Mouse (Mus musculus) stomach, embryonic 14.5 days (tissue): ENCODE data around the gene Prx. TPM values are rescaled to one million over a fixed set of nuclear protein-coding genes. Genes with fewer than 3 reads are reported as not detected.

ENCODE experiments used
- ATAC-seq: fragments of 200-750 bp; cut with Nextera tagmentation; 2 replicates; pipeline ENCODE4 v1.8.0; 2017; ENCODE audit warnings: low read depth, moderate TSS enrichment; ENCODE audit not compliant: insufficient number of reproducible peaks, insufficient read depth, low FRiP score
- H3K27ac ChIP-seq: fragments of 300-500 bp; sonication (generic); 2 replicates; pipeline ENCODE4 v1.5.1; 2014; ENCODE audit warnings: mild to moderate bottlenecking, low read length, moderate library complexity, mixed read lengths
- H3K27me3 ChIP-seq: fragments of 300-500 bp; sonication (generic); 2 replicates; pipeline ENCODE4 v1.6.1; 2014; ENCODE audit warnings: low read length, control low read depth, mixed read lengths; ENCODE audit not compliant: control insufficient read depth, insufficient read depth
- H3K36me3 ChIP-seq: fragments of 300-500 bp; sonication (generic); 2 replicates; pipeline ENCODE4 v1.6.1; 2014; ENCODE audit warnings: mild to moderate bottlenecking, control low read depth, low read length, moderate library complexity, mixed read lengths; ENCODE audit not compliant: control insufficient read depth, insufficient read depth
- H3K4me1 ChIP-seq: fragments of 300-500 bp; sonication (generic); 2 replicates; pipeline ENCODE4 v1.6.1; 2014; ENCODE audit warnings: low read length, control low read depth, mixed read lengths; ENCODE audit not compliant: control insufficient read depth, insufficient read depth
- H3K4me2 ChIP-seq: fragments of 300-500 bp; sonication (generic); replicated peaks from 2 replicates; pipeline ENCODE4 v1.6.1; 2014; ENCODE audit warnings: low read depth, low read length, control low read depth
- H3K4me3 ChIP-seq: fragments of 300-500 bp; sonication (generic); 2 replicates; pipeline ENCODE4 v1.5.1; 2014; ENCODE audit warnings: low read depth, low read length, control low read depth
- H3K9ac ChIP-seq: fragments of 300-500 bp; sonication (generic); replicated peaks from 2 replicates; pipeline ENCODE4 v1.6.1; 2014; ENCODE audit warnings: low read depth, mild to moderate bottlenecking, control low read depth, low read length, moderate library complexity, mixed read lengths
- H3K9me3 ChIP-seq: fragments of 300-500 bp; sonication (generic); 2 replicates; pipeline ENCODE4 v1.6.1; 2016; ENCODE audit warnings: low read depth, low read length, control low read depth; ENCODE audit not compliant: control insufficient read depth
- WGBS: fragments of 180-500 bp; shearing (Covaris S2); extraction: QIAGEN DNeasy Blood & Tissue Kit; methylation state at CpG from one replicate; pipeline ENCODE4 v1.1.7; 2014; 5-methylcytosine and 5-hydroxymethylcytosine counted together
- polyA plus RNA-seq: library from polyadenylated mRNA; unstranded; fragments of >200 nt; fragmentation: Nextera tagmentation; extraction: Ambion mirVana; gene quantifications from 2 replicates; pipeline ENCODE4 v1.2.1, GENCODE M21; 2014

The Prx gene
- polyA plus RNA-seq = 1.4 and 1.5 TPM in 2 replicates

DNA sequence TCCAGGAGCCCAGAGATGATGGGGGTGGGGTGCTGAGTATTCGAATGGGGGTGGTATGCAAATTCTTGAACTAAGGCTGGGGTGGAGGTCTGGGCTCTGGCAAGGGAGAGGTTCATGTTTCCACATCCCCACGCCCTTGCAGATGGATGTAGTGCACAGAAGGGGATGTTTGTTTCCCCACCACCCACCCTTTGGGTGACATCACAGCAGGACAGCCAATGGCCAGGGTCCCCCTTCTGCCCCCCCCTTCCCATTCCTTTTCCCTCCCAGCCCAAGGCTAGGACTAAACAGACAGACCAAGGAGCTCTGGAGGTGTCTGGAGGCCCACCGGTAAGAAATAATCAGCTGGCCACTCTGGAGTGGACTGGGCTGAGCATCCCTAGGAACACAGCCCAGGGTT, at the start of gene Prx:
Gene Prx, plus strand, starts transcription at position 289 of the 400 bp plus-strand sequence.
- no peak within 1 kb of the TSS for H3K27ac ChIP-seq
- no peaks in the 10 kb centered on the region for H3K36me3 ChIP-seq
- no peaks in the 10 kb centered on the region for H3K27me3 ChIP-seq
- ATAC-seq = no peak
- no peaks in the 10 kb centered on the region for H3K4me1 ChIP-seq
- H3K9me3 ChIP-seq = no peaks in the 10 kb centered on the region
- WGBS = 36% methylated on average over 3 of the region's 3 CpGs
- H3K4me2 ChIP-seq = no peak within 1 kb of the TSS
- no peak within 1 kb of the TSS for H3K9ac ChIP-seq
- H3K4me3 ChIP-seq = no peak within 1 kb of the TSS

DNA sequence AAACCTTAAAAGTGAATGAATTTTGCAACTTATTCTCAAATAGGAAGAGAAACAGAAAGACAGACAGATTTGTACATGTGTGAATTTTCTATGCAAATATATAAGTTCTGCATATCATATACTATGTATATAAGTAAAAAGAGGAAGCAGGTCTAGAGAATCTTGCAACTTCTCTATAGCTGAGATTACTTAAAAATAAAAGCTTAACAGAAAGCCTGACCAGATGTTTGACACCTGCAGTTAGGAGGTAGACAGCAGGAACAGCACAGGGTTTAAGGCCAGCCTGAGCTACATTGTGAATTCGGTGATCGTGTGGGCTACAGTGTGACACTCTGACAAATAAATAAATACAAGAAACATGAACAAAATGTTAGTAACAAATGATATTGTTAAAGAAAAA, 47.8 kb upstream of the Prx start:
- ATAC-seq = no peak

DNA sequence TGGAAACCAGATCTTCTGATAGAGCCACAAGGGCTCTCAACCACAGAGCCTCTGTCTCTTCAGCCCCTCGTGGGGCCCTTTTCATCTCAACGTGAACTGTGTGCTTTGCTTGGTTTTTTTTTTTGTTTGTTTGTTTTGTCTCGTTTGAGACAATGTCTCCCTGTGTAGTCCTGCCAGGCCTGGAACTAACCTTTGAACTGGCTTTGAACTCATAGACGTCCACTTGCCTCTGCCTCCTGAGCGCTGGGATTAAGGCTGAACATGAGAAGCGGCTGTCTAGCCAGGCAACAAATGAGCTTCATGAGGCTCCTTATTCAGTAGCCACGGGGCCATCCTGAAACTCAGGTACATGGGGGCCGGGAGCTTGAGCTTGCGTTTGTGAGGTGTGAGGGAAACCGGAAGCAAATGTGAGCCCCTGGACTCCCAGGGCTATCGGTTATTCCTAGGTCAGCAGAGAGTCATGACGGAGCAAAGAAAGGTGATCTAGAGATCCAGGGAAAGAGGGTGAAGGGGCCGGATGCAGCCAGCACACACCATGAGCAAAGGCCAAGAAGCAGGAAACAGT, 46.8 kb upstream of the Prx start:
- H3K9ac ChIP-seq = no peak overlapping the region
- no peak for ATAC-seq

More for the DNA sequence above, 47.8 kb upstream of the Prx start:
- H3K27ac ChIP-seq = no peak overlapping the region
- H3K36me3 ChIP-seq = no peaks in the 10 kb centered on the region
- no peak overlapping the region for H3K9ac ChIP-seq
- H3K4me3 ChIP-seq = no peak overlapping the region
- H3K4me2 ChIP-seq = no peak overlapping the region
- H3K4me1 ChIP-seq = peaks cover 10% of the 10 kb centered on the region; the same call in 1 of the 2 replicates
- H3K27me3 ChIP-seq = 0 out of 2 replicates have a peak, but pooled peaks cover 5% of the 10 kb centered on the region
- 87% methylated on average over 2 of the region's 2 CpGs for WGBS
- H3K9me3 ChIP-seq = no peaks in the 10 kb centered on the region

DNA sequence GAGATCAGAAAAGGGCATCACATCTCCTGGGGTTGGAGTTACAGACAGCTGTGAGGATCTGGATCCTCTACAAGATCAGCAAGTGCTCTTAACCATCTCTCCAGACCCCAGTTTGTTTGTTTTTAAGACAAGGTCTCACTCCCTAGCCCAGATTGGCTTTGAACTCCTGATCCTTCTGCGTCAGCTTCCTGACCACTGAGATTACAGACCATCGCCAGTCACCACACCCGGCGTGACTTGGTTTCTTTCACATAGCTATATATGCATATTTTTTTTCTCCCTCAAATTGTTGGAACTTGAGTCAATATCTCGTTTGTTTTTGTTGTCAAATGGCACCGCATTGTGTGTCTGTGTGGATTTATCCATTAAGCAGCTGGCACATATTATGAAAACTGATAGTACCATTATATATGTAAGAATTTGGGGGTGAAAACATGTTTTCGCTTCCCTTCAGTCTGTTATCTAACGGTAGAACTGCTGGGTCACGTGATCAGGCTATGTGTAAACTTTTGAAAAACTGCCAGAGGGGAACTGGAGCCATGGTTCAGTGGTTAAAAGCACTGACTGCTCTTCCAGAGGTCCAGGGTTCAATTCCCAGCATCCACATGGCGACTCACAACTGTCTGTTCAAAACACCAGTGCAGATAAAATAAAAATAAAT, 44.5 kb upstream of the Prx start:
- 68% methylated on average over 10 of the region's 10 CpGs for WGBS
- H3K9me3 ChIP-seq = no peaks in the 10 kb centered on the region
- H3K4me3 ChIP-seq = no peak overlapping the region
- H3K36me3 ChIP-seq = no peaks in the 10 kb centered on the region
- no peaks in the 10 kb centered on the region for H3K27me3 ChIP-seq
- no peak; the same call in 1 of the 2 replicates for ATAC-seq
- H3K4me2 ChIP-seq = no peak overlapping the region
- H3K9ac ChIP-seq = no peak overlapping the region
- H3K4me1 ChIP-seq = no peaks in the 10 kb centered on the region
- no peak overlapping the region for H3K27ac ChIP-seq

More for the DNA sequence above, 46.8 kb upstream of the Prx start:
- no peaks in the 10 kb centered on the region for H3K27me3 ChIP-seq
- no peak overlapping the region for H3K27ac ChIP-seq
- H3K4me1 ChIP-seq = peaks cover 5% of the 10 kb centered on the region; the same call in 1 of the 2 replicates
- no peaks in the 10 kb centered on the region for H3K9me3 ChIP-seq
- no peaks in the 10 kb centered on the region for H3K36me3 ChIP-seq
- H3K4me2 ChIP-seq = no peak overlapping the region
- H3K4me3 ChIP-seq = no peak overlapping the region
- 57% methylated on average over 13 of the region's 13 CpGs for WGBS

DNA sequence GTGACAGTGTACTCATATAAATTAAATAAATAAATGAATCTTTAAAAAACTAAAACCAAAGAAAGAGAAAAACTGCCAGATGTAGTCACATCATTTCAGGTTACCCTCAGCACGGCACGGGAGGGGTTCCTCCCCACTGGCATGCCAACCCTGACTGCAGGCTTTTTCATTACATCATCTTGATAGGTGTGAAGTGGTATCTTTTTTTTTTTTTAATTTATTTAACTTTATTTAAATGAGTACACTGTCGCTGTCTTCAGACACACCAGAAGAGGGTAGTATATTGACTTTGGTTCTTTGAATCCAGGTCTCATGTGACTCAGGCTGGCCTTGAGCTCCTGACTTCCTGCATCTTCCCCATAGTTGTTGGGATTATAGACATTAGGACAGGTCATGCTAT, 43.9 kb upstream of the Prx start:
- no peak overlapping the region for H3K27ac ChIP-seq
- no peaks in the 10 kb centered on the region for H3K36me3 ChIP-seq
- H3K9me3 ChIP-seq = no peaks in the 10 kb centered on the region
- no peak overlapping the region for H3K4me2 ChIP-seq
- H3K4me1 ChIP-seq = no peaks in the 10 kb centered on the region
- H3K27me3 ChIP-seq = no peaks in the 10 kb centered on the region
- no peak for ATAC-seq
- whole genome bisulfite sequencing = 93% methylated on average over 3 of the region's 3 CpGs
- H3K9ac ChIP-seq = no peak overlapping the region
- H3K4me3 ChIP-seq = no peak overlapping the region

DNA sequence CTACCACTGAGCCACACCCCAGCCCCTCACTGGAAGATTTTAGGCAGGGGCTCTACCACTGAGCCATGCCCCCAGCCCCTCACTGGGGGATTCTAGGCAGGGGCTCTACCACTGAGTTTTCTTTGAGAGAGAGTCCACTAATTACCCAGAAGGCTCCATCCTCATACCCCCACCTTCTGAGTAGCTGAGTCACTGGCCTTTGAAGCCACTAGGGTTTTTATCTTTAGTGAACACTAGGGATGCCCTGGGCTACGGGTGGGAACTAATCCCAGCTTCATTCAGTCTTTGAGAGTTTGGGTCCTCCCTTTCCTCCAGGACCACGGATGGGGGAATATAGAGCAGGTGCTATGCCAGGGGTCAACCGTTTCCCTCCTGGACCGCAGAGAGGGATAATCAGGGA, 40.5 kb upstream of the Prx start:
- Histone ChIP-seq H3K4me1 (no peaks in the 10 kb centered on the region), H3K36me3 (no peaks in the 10 kb centered on the region; the same call in 1 of the 2 replicates), H3K9me3 (no peaks in the 10 kb centered on the region), H3K9ac (no peak overlapping the region), H3K4me2 (no peak overlapping the region), H3K27ac (no peak overlapping the region), H3K27me3 (no peaks in the 10 kb centered on the region), H3K4me3 (no peak overlapping the region)
- no peak for ATAC-seq
- 87% methylated on average over 4 of the region's 4 CpGs for WGBS

DNA sequence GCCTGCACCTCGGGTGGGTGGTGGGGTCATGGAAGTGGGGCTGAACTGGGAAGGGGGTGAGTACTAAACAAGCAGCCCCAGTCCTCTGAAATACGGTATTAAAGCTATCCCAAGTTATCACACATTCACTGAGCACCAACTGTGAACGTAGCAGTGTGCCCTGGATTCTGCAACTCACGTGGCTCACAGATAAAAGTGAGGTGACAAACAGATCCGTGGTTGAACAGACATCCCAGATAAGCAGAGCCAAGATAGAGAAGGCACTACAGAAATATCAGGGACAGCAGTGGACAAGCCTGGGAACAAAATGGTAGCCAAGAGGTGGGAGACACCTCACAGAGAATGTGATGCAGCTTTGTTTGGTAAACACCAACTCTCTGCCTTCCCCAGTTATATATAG, 39.5 kb upstream of the Prx start:
- H3K27ac ChIP-seq = no peak overlapping the region
- H3K4me2 ChIP-seq = no peak overlapping the region
- ATAC-seq = no peak
- H3K4me3 ChIP-seq = no peak overlapping the region
- H3K27me3 ChIP-seq = no peaks in the 10 kb centered on the region
- no peaks in the 10 kb centered on the region for H3K4me1 ChIP-seq
- no peaks in the 10 kb centered on the region; the same call in 1 of the 2 replicates for H3K36me3 ChIP-seq
- no peak overlapping the region for H3K9ac ChIP-seq
- H3K9me3 ChIP-seq = no peaks in the 10 kb centered on the region
- WGBS = 91% methylated on average over 5 of the region's 5 CpGs

DNA sequence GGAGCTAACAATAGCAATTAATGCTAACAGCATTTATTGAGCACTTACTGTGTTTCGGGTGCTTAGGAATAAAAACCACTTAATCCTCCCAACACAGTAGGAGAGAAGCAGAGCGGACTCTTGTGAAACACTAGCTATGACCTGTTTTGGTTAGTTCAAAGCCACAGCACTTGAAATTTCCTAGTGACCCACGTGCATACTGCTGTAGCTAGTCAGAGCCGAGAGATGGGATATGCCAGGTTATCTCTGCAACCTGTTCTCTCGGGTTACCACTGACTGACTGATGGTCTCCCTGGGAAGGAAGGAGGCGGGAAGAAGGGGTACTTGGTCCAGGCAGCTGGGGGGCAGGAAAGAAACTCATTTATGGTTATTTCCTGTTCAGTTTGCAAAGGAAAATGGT, 38.6 kb upstream of the Prx start:
- Histone ChIP-seq H3K4me1 (no peaks in the 10 kb centered on the region), H3K27ac (no peak overlapping the region), H3K4me2 (no peak overlapping the region), H3K9me3 (no peaks in the 10 kb centered on the region), H3K9ac (no peak overlapping the region), H3K36me3 (no peaks in the 10 kb centered on the region; the same call in 1 of the 2 replicates), H3K27me3 (no peaks in the 10 kb centered on the region), H3K4me3 (no peak overlapping the region)
- 75% methylated on average over 6 of the region's 6 CpGs for WGBS
- ATAC-seq = no peak
